In the genomic region with DNA sequence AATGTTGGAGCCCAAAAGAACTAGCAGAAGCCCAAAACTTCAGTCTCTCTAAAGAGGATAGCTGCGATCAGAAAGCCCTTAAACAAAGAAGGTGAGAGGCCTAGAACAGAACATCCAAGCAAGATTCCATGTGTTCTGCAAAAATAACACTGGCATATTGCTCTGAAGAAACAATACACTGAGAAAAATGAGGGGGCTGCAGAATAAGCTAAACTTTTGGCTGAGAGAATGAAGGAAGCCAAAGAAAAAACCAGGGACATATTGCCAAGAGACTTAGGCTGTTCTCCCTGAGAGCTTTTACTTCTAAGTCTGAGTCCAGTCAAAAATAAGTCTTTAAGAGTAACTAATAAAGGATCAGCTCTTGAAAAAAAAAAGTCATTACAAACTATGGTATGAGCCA, we compare ENCODE assay signal across 32 mouse cellular contexts. TPM values are rescaled to one million over a fixed set of nuclear protein-coding genes. Genes with fewer than 3 reads are reported as not detected.
DNase-seq lines count a peak whose midpoint lies in the region; TF ChIP-seq lines count a peak whose summit lies in the region.
"Had no signal": no experiment of that assay in that cellular context is flagged by ENCODE, and none has a peak within 500 bp of the region (broad histone marks: within the 10 kb centered on the region; RNA-seq: fewer than 3 reads in every experiment).

No protein-coding gene starts in this region.

- no peak overlapping the region for H3K4me3 ChIP-seq in cortical plate, adult 2 months (ENCODE audit: insufficient read depth, low read length)
- H3K4me3 ChIP-seq: embryonic facial prominence, embryonic 12.5 days; embryonic facial prominence, embryonic 15.5 days; hindbrain, embryonic 12.5 days; hindbrain, embryonic 15.5 days had no signal

- peak; percentile 8 for DNase-seq in layer of hippocampus, adult 11-12 months (ENCODE audit: low spot score)
- no peak for DNase-seq in layer of hippocampus, postnatal 10 days (ENCODE audit: low spot score in 2 of 2)
- peak; percentile 11 for DNase-seq in left cerebral cortex, adult 11 months (ENCODE audit: low spot score)
- DNase-seq in left cerebral cortex, postnatal 4 days = no peak
- DNase-seq in brain, adult 2 months (ENCODE audit: low read depth, low spot score) = peak; percentile 69
- DNase-seq in gastrocnemius, postnatal 25 days = no peak
- DNase-seq: adrenal gland, adult 2 months; adrenal gland, postnatal 14 days; cerebellum, adult 18-20 months; cerebellum, adult 9-10 months; cerebellum, postnatal 14 days; forebrain, postnatal 0 days; gastrocnemius, postnatal 36 days had no signal

- intact Hi-C loops in left cerebral cortex, postnatal 4 days (cut with DNase I) = no loop called here

- TF ChIP-seq CTCF in cortical plate, adult 2 months (IDR thresholded peaks at IDR 0.05; ENCODE audit: extremely low read depth, insufficient read depth, low read length) = no peak

- H3K27ac ChIP-seq in cortical plate, adult 2 months (ENCODE audit: insufficient read depth, low read length) = peak overlapping the region; percentile 71
- H3K27ac ChIP-seq: embryonic facial prominence, embryonic 12.5 days; embryonic facial prominence, embryonic 15.5 days; hindbrain, embryonic 12.5 days; hindbrain, embryonic 15.5 days had no signal

- TF ChIP-seq POLR2A in cortical plate, adult 2 months (IDR thresholded peaks at IDR 0.05; ENCODE audit: extremely low read depth, insufficient read depth, low read length) = no peak

- H3K4me1 ChIP-seq in cortical plate, adult 2 months (ENCODE audit: control insufficient read depth, insufficient read depth, low read length) = 0 out of 2 replicates have a peak, but pooled peaks cover 2% of the 10 kb centered on the region
- H3K4me1 ChIP-seq: embryonic facial prominence, embryonic 12.5 days; embryonic facial prominence, embryonic 15.5 days; hindbrain, embryonic 12.5 days; hindbrain, embryonic 15.5 days had no signal

RNA-seq across cellular contexts. Expression of a gene that starts 32.4 kb away (rescaled TPM):
- not detected for total RNA-seq in layer of hippocampus, postnatal 10 days (2021)
- not detected for total RNA-seq in left cerebral cortex, postnatal 4 days (2021)
- polyA plus RNA-seq in cortical plate, adult 2 months (2012; rRNA removed) = not detected in 2 replicates
- total RNA-seq in gastrocnemius, postnatal 25 days (2021) = not detected
- total RNA-seq: adrenal gland, adult 2 months; adrenal gland, postnatal 14 days; adrenal gland, postnatal 4 days; forebrain, postnatal 0 days; gastrocnemius, adult 8-10 months; gastrocnemius, postnatal 36 days; heart, adult 8-10 months; heart, postnatal 25 days; hematopoietic stem cell, adult 5-6 weeks; MEL had no signal
- polyA plus RNA-seq: adrenal gland, adult 2 months; brain, embryonic 14.5 days; C2C12; CD4-positive, CD25-positive, alpha-beta regulatory T cell, adult 4 months; forebrain, embryonic 11.5 days; forebrain, embryonic 14.5 days; forebrain, postnatal 0 days; heart, embryonic 14.5 days; heart, postnatal 0 days; hindbrain, embryonic 12.5 days; hindbrain, embryonic 15.5 days; intestine, embryonic 14.5 days had no signal

RNA-seq across cellular contexts. Expression of a gene that starts 51.6 kb away (rescaled TPM):
- 10 to 100 TPM; 62.6 to 69.4 TPM for total RNA-seq in layer of hippocampus, postnatal 10 days (2021)
- total RNA-seq in left cerebral cortex, postnatal 4 days (2021) = 10 to 100 TPM; 71.1 to 75.8 TPM
- polyA plus RNA-seq in cortical plate, adult 2 months (2012; rRNA removed) = 75.1 and 81.9 TPM in 2 replicates
- total RNA-seq in gastrocnemius, postnatal 25 days (2021) = 1 to 10 TPM; 5.7 to 6.1 TPM

Comparison
In these comparisons a context has a peak if more than half of its experiments do, and no peak if none do; other contexts are left out.
1. DNase-seq: peak in layer of hippocampus, adult 11-12 months (single experiment), left cerebral cortex, adult 11 months (single experiment) and brain, adult 2 months (single experiment); none in layer of hippocampus, postnatal 10 days (0 of 2), left cerebral cortex, postnatal 4 days (single experiment) and gastrocnemius, postnatal 25 days (single experiment).
2. RNA of a gene that starts 51.6 kb away (total RNA-seq): 71.1 to 75.8 TPM in left cerebral cortex, postnatal 4 days and 62.6 to 69.4 TPM in layer of hippocampus, postnatal 10 days; 5.7 to 6.1 TPM in gastrocnemius, postnatal 25 days; every median in the first group is over 4 times any median in the second.